Mouse (Mus musculus) heart, postnatal 4 days (tissue): ENCODE measurements around the gene Wdr75. TPM values are rescaled to one million over a fixed set of nuclear protein-coding genes. Genes with fewer than 3 reads are reported as not detected.

Experiments
- DNase-seq: peaks from one replicate; pipeline ENCODE4 v3.0.0; 2021
- total RNA-seq, 2 experiments: library from RNA; stranded (reverse); gene quantifications; 2 replicates each; pipeline ENCODE4 v1.2.3; 2021

The Wdr75 gene
- total RNA-seq, 2 experiments from 2014 or later, result 32.3 TPM

DNA sequence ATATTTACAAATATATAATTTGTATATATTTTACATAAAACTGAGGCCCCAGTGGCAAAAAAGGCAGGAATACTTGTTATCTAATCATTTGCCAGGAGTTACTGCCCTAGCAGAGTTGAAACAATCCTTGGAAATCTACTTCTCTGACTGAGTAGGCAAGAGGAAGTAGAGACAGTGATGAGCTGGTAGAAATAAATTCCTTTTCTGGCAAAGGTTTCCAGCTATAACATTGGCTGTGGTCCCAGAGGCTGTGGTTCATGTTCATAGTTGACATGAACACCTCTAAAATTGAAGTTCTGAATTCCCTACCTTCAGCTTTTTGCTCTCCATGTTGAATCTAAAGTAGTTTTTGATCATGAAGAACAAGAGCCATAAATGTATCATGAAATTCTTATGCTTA, 43.3 kb downstream of the Wdr75 start:
- peak; percentile 8 for DNase-seq

GRCm38 (mm10) chr1:45845466-45845865, 50.5 kb downstream of the Wdr75 start:
- DNase-seq, result no peak

DNA sequence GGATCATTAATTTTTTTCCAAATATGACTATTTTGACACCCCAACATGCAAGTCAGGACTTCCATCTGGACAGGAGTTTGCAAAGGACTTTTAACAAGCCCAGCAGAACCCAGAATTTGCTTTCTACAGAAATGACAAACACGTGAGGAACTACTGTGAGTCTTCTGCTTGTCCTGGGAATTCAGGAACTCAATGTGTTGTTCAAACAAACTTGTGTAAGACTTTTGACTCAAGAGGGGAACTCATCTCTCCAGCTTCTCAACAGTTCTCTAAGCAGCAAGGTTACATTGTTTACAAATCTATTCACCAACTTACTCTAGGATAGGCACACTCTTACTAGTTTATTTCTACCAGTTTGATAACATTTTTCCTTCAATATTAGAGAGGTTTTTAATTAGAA, 63.1 kb downstream of the Wdr75 start:
- no peak for DNase-seq

DNA sequence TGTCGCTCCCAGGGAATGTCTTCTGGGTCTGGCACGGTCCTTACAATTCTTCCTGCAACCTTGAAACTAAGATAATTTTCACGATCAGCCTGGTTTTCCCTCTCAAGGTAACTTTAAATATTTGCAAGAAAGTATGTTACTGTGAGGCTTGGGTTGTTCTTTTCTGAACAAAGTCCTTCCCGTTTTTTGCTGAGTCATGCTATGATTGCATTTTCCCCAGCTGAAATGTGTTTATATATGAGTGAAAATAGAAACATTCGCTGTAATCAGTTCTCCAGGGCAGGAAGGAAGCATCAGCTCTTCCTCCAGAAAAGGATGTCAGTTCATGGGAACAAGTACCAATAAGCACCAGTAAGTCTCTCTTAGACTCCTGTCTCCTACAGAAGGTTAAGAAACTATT, 65.4 kb downstream of the Wdr75 start:
- no peak for DNase-seq

DNA sequence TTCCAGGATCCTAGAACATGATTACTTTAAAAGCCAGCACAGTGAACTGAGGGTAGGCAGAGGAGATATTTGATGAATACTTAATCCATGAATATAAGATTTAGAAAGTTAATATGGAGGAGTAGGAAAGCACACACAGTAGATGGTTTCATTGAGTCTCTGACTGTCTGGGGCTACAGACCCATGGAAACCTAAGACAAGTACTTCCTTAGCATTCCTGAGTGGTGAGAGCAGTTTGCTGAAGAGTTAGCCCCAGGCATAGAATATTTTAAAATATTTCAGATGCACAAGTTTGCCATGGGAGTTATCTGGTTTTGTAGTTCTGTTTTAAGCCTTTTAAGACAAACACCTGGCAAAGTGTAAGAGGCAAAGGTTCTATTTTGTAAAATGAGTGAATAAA, 66.2 kb downstream of the Wdr75 start:
- DNase-seq, result no peak

GRCm38 (mm10) chr1:45863641-45864040, 68.7 kb downstream of the Wdr75 start:
- peak; percentile 12 for DNase-seq

GRCm38 (mm10) chr1:45864564-45865014, 69.6 kb downstream of the Wdr75 start:
- peak; percentile 35 for DNase-seq

DNA sequence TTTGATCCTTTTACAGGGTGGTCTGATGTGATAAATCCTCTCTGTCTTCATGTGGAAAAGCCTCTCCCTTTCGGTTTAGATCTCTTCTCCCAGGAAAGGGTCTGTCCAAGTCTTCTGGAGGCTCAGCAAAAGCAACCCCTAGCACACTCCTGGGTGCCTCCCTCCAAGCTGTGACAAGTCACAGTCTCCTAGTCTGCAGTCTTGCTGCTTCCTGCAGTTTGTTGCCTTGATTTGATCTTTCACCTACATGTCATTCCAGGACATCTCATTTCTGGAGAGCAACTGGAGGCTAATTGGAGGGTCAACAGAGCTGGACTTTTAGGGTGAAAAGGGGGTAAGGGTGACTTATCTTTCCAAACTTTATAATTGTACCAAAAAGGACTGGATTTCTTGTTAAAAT, 70.3 kb downstream of the Wdr75 start:
- DNase-seq, result peak; percentile 8

DNA sequence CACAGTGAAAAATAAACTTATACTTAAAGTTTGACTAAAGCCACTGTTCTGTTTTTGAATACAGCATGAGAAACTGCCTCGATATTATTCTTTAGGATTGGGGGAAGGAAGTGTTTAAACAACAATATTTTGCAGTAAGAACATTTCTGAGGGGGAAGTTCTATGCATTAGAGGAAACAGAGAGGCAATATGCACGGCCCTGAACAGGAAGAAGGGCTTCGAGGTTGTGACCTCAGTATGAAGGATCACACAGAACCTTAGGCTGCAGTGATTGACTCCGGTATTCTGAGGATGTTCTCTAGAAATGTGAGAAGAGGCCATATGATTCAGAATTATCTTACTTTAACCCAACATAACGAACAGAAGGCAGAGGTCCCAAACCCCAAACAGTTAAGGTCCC, 70.8 kb downstream of the Wdr75 start:
- no peak for DNase-seq

GRCm38 (mm10) chr1:45866288-45867018, 71.5 kb downstream of the Wdr75 start:
- DNase-seq, result no peak

DNA sequence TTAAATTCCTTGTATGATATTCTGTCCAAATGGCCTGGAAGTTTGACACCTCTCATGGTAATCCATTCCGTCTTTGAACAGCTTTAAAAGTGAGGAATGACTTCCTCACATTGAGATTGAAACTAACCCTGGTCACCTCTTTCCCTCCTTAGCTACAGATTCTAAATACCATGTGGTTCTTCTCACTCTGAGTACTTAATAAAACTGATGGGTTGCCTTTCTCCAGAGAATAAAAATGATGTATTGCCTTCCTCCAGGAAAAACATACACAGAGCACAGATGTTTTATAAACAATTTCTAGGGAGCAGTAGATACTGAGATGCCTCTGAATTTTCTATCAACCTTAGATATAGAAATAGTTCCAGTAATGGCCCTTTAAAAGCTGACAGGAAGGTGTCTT, 73.1 kb downstream of the Wdr75 start:
- no peak for DNase-seq

GRCm38 (mm10) chr1:45868479-45869137, 73.6 kb downstream of the Wdr75 start:
- no peak for DNase-seq

Other genes starting within 250 kb of the Wdr75 start
- gene Gm5269, start 95.1 kb downstream of the Wdr75 start, total RNA-seq, result not detected
- 10 to 100 TPM; 12.9 to 14.0 TPM for gene Slc40a1, start 131.4 kb downstream of the Wdr75 start, total RNA-seq